Mouse (Mus musculus): ENCODE measurements at regions not wholly inside any gene's neighbourhood (a gene's known extent, or its start where the extent isn't known, plus 50 kb on each side); places are given as distances from the start of the nearest gene placed in this dataset.

GRCm38 (mm10) chr16:28089489-28090134, 663.3 kb downstream of the Fgf12 start:
- no peaks in the 10 kb centered on the region for H3K9me3 ChIP-seq (ENCODE audit: control insufficient read depth, insufficient read depth, low read depth, low read length)
- no peak overlapping the region for H3K4me3 ChIP-seq (ENCODE audit: insufficient read depth in 1 of 2, low read depth in 1 of 2, low read length in 2 of 2, poor library complexity in 1 of 2, severe bottlenecking in 1 of 2)
- H3K9ac ChIP-seq (ENCODE audit: insufficient read depth, low read depth, low read length, poor library complexity, severe bottlenecking): no peak overlapping the region
- TF ChIP-seq MAFK (IDR thresholded peaks at IDR 0.05; ENCODE audit: insufficient read depth, low read depth, low read length): no peak
- TF ChIP-seq HCFC1 (IDR thresholded peaks at IDR 0.05; ENCODE audit: borderline replicate concordance, insufficient read depth, low read length): no peak
- TF ChIP-seq CHD2 (IDR thresholded peaks at IDR 0.05; ENCODE audit: low read depth, low read length): no peak
- TF ChIP-seq ZC3H11A (IDR thresholded peaks at IDR 0.05; ENCODE audit: borderline replicate concordance, low read depth, low read length): no peak
- no peak for TF ChIP-seq ZNF384 (IDR thresholded peaks at IDR 0.05; ENCODE audit: low read depth, low read length)
- H3K27ac ChIP-seq (ENCODE audit: insufficient read depth, low read depth, low read length, poor library complexity, severe bottlenecking): no peak overlapping the region
- H3K4me1 ChIP-seq (ENCODE audit: control insufficient read depth in 2 of 2, insufficient read depth in 2 of 2, low read length in 2 of 2, poor library complexity in 1 of 2): no peaks in the 10 kb centered on the region
- DNase-seq (ENCODE audit: low read depth, low spot score): no peak
- in situ Hi-C loops (cut with MboI; ENCODE audit: low sequenced_read_pairs in 2 of 2, unreplicated experiment in 2 of 2): no loop called here
- no peaks in the 10 kb centered on the region for H3K36me3 ChIP-seq (ENCODE audit: control insufficient read depth, insufficient read depth, low read length, poor library complexity, severe bottlenecking)

- no peak for DNase-seq (ENCODE audit: low read depth, low spot score)
- no peak for TF ChIP-seq ZNF384 (IDR thresholded peaks at IDR 0.05; ENCODE audit: low read depth, low read length)
- no peak for TF ChIP-seq HCFC1 (IDR thresholded peaks at IDR 0.05; ENCODE audit: borderline replicate concordance, insufficient read depth, low read length)
- no peak for TF ChIP-seq CHD2 (IDR thresholded peaks at IDR 0.05; ENCODE audit: low read depth, low read length)
- TF ChIP-seq MAFK (IDR thresholded peaks at IDR 0.05; ENCODE audit: insufficient read depth, low read depth, low read length): no peak
- TF ChIP-seq ZC3H11A (IDR thresholded peaks at IDR 0.05; ENCODE audit: borderline replicate concordance, low read depth, low read length): no peak
- Histone ChIP-seq H3K4me3 (ENCODE audit: insufficient read depth in 1 of 2, low read depth in 1 of 2, low read length in 2 of 2, poor library complexity in 1 of 2, severe bottlenecking in 1 of 2) (no peak overlapping the region), H3K4me1 (ENCODE audit: control insufficient read depth in 2 of 2, insufficient read depth in 2 of 2, low read length in 2 of 2, poor library complexity in 1 of 2) (no peaks in the 10 kb centered on the region), H3K27ac (ENCODE audit: insufficient read depth, low read depth, low read length, poor library complexity, severe bottlenecking) (no peak overlapping the region), H3K9me3 (ENCODE audit: control insufficient read depth, insufficient read depth, low read depth, low read length) (no peaks in the 10 kb centered on the region), H3K36me3 (ENCODE audit: control insufficient read depth, insufficient read depth, low read length, poor library complexity, severe bottlenecking) (no peaks in the 10 kb centered on the region), H3K9ac (ENCODE audit: insufficient read depth, low read depth, low read length, poor library complexity, severe bottlenecking) (no peak overlapping the region)
- in situ Hi-C loops (cut with MboI; ENCODE audit: low sequenced_read_pairs in 2 of 2, unreplicated experiment in 2 of 2): no loop called here
These were observed 648.4 kb downstream of the Fgf12 start for GRCm38 (mm10) chr16:28104255-28105076.

- Histone ChIP-seq H3K9me3 (ENCODE audit: control insufficient read depth, insufficient read depth, low read depth, low read length) (no peaks in the 10 kb centered on the region), H3K27ac (ENCODE audit: insufficient read depth, low read depth, low read length, poor library complexity, severe bottlenecking) (no peak overlapping the region), H3K4me3 (ENCODE audit: insufficient read depth in 1 of 2, low read depth in 1 of 2, low read length in 2 of 2, poor library complexity in 1 of 2, severe bottlenecking in 1 of 2) (no peak overlapping the region), H3K36me3 (ENCODE audit: control insufficient read depth, insufficient read depth, low read length, poor library complexity, severe bottlenecking) (no peaks in the 10 kb centered on the region), H3K9ac (ENCODE audit: insufficient read depth, low read depth, low read length, poor library complexity, severe bottlenecking) (no peak overlapping the region), H3K4me1 (ENCODE audit: control insufficient read depth in 2 of 2, insufficient read depth in 2 of 2, low read length in 2 of 2, poor library complexity in 1 of 2) (no peaks in the 10 kb centered on the region)
- no peak for DNase-seq (ENCODE audit: low read depth, low spot score)
- in situ Hi-C loops (cut with MboI; ENCODE audit: low sequenced_read_pairs in 2 of 2, unreplicated experiment in 2 of 2): no loop called here
- TF ChIP-seq ZNF384 (IDR thresholded peaks at IDR 0.05; ENCODE audit: low read depth, low read length): no peak
- no peak for TF ChIP-seq CHD2 (IDR thresholded peaks at IDR 0.05; ENCODE audit: low read depth, low read length)
- no peak for TF ChIP-seq MAFK (IDR thresholded peaks at IDR 0.05; ENCODE audit: insufficient read depth, low read depth, low read length)
- TF ChIP-seq ZC3H11A (IDR thresholded peaks at IDR 0.05; ENCODE audit: borderline replicate concordance, low read depth, low read length): no peak
These were observed 647.8 kb downstream of the Fgf12 start for GRCm38 (mm10) chr16:28105085-28105484.

GRCm38 (mm10) chr16:28105866-28106265, 647.0 kb downstream of the Fgf12 start:
- no peak overlapping the region for H3K27ac ChIP-seq (ENCODE audit: insufficient read depth, low read depth, low read length, poor library complexity, severe bottlenecking)

More at GRCm38 (mm10) chr16:28105866-28106265, 647.0 kb downstream of the Fgf12 start:
- Histone ChIP-seq H3K9ac (ENCODE audit: insufficient read depth, low read depth, low read length, poor library complexity, severe bottlenecking) (no peak overlapping the region), H3K4me1 (ENCODE audit: control insufficient read depth in 2 of 2, insufficient read depth in 2 of 2, low read length in 2 of 2, poor library complexity in 1 of 2) (no peaks in the 10 kb centered on the region), H3K9me3 (ENCODE audit: control insufficient read depth, insufficient read depth, low read depth, low read length) (no peaks in the 10 kb centered on the region), H3K36me3 (ENCODE audit: control insufficient read depth, insufficient read depth, low read length, poor library complexity, severe bottlenecking) (no peaks in the 10 kb centered on the region), H3K4me3 (ENCODE audit: insufficient read depth in 1 of 2, low read depth in 1 of 2, low read length in 2 of 2, poor library complexity in 1 of 2, severe bottlenecking in 1 of 2) (no peak overlapping the region)
- in situ Hi-C loops (cut with MboI; ENCODE audit: low sequenced_read_pairs in 2 of 2, unreplicated experiment in 2 of 2): no loop called here
- TF ChIP-seq ZNF384 (IDR thresholded peaks at IDR 0.05; ENCODE audit: low read depth, low read length): no peak
- TF ChIP-seq HCFC1 (IDR thresholded peaks at IDR 0.05; ENCODE audit: borderline replicate concordance, insufficient read depth, low read length): no peak
- TF ChIP-seq MAFK (IDR thresholded peaks at IDR 0.05; ENCODE audit: insufficient read depth, low read depth, low read length): no peak
- TF ChIP-seq ZC3H11A (IDR thresholded peaks at IDR 0.05; ENCODE audit: borderline replicate concordance, low read depth, low read length): no peak
- no peak for TF ChIP-seq CHD2 (IDR thresholded peaks at IDR 0.05; ENCODE audit: low read depth, low read length)
- DNase-seq (ENCODE audit: low read depth, low spot score): no peak
